Mouse (Mus musculus) testis, adult 2 months (tissue): Measurements from ENCODE around the gene Rgl2. TPM values are rescaled to one million over a fixed set of nuclear protein-coding genes. Genes with fewer than 3 reads are reported as not detected.
A peak's percentile ranks its signal among the peaks of the same experiment; 100 is the strongest.

Experiments
- H3K27ac ChIP-seq: fragments of 200-500 bp; 2 replicates; pipeline ENCODE4 v1.5.1; 2012; ENCODE audit warnings: low read depth, low read length; ENCODE audit not compliant: control insufficient read depth, insufficient read depth
- H3K27me3 ChIP-seq: fragments of 200-500 bp; 2 replicates; pipeline ENCODE4 v1.6.1; 2012; ENCODE audit warnings: mild to moderate bottlenecking, low read length, moderate library complexity; ENCODE audit not compliant: control insufficient read depth, insufficient read depth
- H3K36me3 ChIP-seq: fragments of 200-500 bp; 2 replicates; pipeline ENCODE4 v1.6.1; 2012; ENCODE audit warnings: mild to moderate bottlenecking, low read length; ENCODE audit not compliant: control insufficient read depth, insufficient read depth
- H3K4me1 ChIP-seq: fragments of 200-500 bp; 2 replicates; pipeline ENCODE4 v1.6.1; 2012; ENCODE audit warnings: low read length; ENCODE audit not compliant: control insufficient read depth, insufficient read depth
- H3K4me3 ChIP-seq: fragments of 200-500 bp; 2 replicates; pipeline ENCODE4 v1.5.1; 2012; ENCODE audit warnings: low read depth, mild to moderate bottlenecking, low read length, moderate library complexity, mixed read lengths; ENCODE audit not compliant: control insufficient read depth
- CTCF ChIP-seq: fragments of 200-500 bp; IDR thresholded peaks from 2 replicates; pipeline ENCODE4 v1.5.1; 2012; ENCODE audit warnings: low read depth, mild to moderate bottlenecking, inconsistent platforms, low read length, moderate library complexity; ENCODE audit not compliant: control insufficient read depth, insufficient read depth, insufficient replicate concordance
- POLR2A ChIP-seq: fragments of 200-500 bp; IDR thresholded peaks from 2 replicates; pipeline ENCODE4 v1.6.1; 2012; ENCODE audit warnings: low read depth, mild to moderate bottlenecking, inconsistent platforms, low read length, moderate library complexity; ENCODE audit not compliant: control insufficient read depth
- polyA plus RNA-seq: library from polyadenylated mRNA; depleted of rRNA; stranded (reverse); fragments of >200 nt; gene quantifications from 2 replicates; pipeline ENCODE4 v1.2.3, GENCODE M21; 2012

The Rgl2 gene
- polyA plus RNA-seq, 1 experiment: 93.0 TPM

DNA sequence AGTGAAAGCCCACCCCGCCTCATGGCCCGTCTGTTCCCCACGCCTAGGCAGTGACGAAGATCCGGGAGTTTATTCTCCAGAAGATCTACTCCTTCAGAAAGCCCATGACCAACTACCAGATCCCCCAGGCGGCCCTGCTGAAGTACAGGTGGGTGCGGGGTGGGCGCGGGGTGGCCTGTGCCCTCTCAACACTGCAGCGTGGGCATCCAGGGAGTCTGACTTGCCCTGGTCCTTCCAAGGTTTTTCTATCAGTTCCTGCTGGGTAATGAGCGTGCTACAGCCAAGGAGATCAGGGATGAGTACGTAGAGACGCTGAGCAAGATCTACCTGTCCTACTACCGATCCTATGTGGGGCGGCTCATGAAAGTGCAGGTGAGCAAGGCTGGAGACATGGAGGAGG is 30.6 kb downstream of the Rgl2 start:
- Histone ChIP-seq H3K27me3 (no peaks in the 10 kb centered on the region), H3K27ac (no peak overlapping the region), H3K4me1 (peaks cover 3% of the 10 kb centered on the region), H3K4me3 (no peak overlapping the region), H3K36me3 (no peaks in the 10 kb centered on the region; the same call in none of the 2 replicates)
- TF ChIP-seq POLR2A (no peak), CTCF (no peak)

DNA sequence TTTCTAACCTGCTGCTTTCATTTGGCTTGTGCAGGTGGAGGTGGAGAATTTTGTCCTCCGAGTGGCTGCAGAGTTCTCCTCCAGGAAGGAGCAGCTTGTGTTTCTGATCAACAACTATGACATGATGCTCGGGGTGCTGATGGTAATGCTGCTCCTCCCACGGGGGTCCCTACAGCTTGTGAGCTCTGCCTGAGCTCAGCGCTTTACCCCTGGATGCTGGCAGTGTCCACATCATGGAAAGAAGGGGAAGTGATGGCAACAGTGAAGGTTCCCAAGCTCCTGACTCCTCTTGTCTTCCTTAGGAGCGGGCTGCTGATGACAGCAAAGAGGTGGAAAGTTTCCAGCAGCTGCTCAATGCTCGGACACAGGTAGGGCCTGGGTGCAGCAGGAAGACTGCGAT is 33.5 kb downstream of the Rgl2 start:
- Histone ChIP-seq H3K36me3 (no peaks in the 10 kb centered on the region; the same call in none of the 2 replicates), H3K4me3 (no peak overlapping the region), H3K27ac (no peak overlapping the region), H3K27me3 (no peaks in the 10 kb centered on the region), H3K4me1 (no peaks in the 10 kb centered on the region)
- TF ChIP-seq CTCF: no peak
- no peak for TF ChIP-seq POLR2A

DNA sequence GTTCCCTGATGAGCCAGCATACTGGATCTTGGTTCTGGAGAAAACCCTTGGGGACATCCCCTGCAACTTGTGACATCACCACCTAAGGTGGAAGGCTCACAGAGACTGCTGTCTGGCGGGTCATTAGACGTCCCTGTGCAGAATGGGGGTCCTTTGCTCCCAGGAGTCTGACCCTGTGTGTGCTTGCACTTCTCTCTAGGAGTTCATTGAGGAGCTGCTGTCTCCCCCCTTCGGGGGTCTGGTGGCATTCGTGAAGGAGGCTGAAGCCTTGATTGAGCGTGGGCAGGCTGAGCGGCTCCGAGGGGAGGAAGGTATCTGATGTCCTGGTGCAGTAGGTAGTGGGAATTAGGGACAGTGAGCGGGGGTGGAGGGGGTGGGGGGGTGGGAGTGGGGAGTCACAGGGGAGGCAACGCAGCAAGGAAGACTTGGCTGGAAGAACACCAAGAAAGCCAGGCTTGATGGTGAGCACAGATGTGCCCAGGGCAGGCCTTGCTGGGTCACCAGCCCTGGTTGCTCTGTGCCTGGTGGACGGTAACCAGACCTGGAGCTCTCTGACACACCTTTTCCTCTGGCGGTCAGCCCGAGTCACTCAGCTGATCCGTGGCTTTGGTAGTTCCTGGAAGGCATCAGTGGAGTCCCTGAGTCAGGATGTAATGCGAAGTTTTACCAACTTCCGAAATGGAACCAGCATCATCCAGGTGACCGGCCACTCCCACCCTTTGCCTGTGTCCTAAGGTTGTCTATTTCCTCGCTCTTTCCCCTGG is 35.9 kb downstream of the Rgl2 start:
- Histone ChIP-seq H3K4me1 (no peaks in the 10 kb centered on the region; the same call in none of the 2 replicates), H3K36me3 (no peaks in the 10 kb centered on the region), H3K27ac (no peak overlapping the region), H3K27me3 (no peaks in the 10 kb centered on the region), H3K4me3 (no peak overlapping the region)
- no peak for TF ChIP-seq CTCF
- no peak for TF ChIP-seq POLR2A

DNA sequence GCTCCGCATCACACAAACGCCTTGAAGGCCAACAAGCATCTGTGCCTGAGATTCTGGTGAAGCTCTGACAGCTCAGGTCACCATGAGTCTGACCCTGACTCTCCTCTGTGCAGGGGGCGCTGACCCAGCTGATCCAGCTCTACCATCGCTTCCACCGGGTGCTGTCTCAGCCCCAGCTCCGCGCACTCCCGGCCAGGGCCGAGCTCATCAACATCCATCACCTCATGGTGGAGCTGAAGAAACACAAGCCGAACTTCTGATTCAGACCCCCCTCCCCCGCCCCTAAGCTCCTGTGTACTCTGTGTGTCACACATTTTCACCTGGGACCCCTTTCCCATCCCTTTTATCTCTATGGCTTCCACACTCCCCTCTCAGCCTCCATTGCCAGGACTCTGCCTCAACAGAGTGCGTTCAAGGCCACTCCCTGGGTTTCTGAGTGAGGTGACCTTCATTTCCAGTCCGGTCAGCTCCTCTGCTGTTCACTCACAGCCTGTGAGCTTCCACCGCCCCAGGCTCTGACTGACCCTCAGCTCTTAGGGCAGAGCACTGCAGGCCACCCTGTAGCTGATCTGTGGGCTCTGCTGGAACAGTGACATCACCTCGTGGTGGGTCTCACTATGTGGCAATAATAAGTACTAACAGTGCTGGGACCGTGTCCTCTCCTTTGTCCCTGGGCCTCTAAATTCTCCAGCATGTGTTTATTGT is 36.7 kb downstream of the Rgl2 start:
- no peaks in the 10 kb centered on the region; the same call in none of the 2 replicates for H3K4me1 ChIP-seq
- no peak overlapping the region for H3K4me3 ChIP-seq
- H3K27me3 ChIP-seq: no peaks in the 10 kb centered on the region
- H3K36me3 ChIP-seq: no peaks in the 10 kb centered on the region
- TF ChIP-seq CTCF (no peak), POLR2A (no peak)
- no peak overlapping the region for H3K27ac ChIP-seq

DNA sequence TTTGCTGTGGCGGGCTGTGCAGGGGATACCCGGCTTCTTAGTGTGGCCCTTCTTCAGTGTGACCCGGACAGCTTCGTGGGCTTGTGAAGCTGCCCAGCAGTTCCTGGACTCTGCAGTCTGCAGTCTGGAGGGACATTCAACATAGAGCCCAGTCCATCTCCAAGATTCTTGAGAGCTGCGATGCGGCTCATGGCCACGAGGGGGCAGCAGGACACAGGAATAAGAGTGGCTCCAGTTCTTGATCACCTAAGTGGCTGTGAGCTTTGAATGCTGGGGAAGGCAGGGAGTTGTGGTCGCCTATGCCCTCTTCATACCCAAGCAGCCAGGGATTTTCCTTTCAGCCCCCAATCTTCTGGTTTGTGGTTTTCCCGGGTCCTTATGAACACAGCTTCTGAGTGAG is 39.1 kb downstream of the Rgl2 start:
- H3K27ac ChIP-seq: no peak overlapping the region
- TF ChIP-seq CTCF: peak; percentile 93
- no peak for TF ChIP-seq POLR2A
- no peaks in the 10 kb centered on the region for H3K27me3 ChIP-seq
- no peak overlapping the region for H3K4me3 ChIP-seq
- no peaks in the 10 kb centered on the region for H3K36me3 ChIP-seq
- no peaks in the 10 kb centered on the region; the same call in none of the 2 replicates for H3K4me1 ChIP-seq

DNA sequence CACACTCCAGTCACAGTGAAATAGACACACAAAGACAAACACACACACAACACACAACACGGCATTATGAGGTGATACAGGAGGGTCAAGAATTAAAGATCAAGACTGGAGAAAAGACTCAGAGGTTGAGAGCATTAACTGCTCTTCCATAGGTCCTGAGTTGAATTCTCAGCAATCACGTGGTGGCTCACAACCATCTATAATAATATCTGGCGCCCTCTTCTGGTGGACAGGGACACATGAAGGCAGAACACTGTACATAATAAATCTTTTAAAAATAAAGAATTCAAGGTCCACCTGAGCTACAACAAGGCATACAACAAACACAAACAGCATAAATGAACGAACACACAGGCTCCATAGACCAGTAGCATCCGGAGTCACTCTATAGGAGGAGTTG is 39.6 kb downstream of the Rgl2 start:
- H3K4me1 ChIP-seq: no peaks in the 10 kb centered on the region; the same call in none of the 2 replicates
- no peak overlapping the region for H3K4me3 ChIP-seq
- no peak for TF ChIP-seq POLR2A
- no peak for TF ChIP-seq CTCF
- H3K27me3 ChIP-seq: no peaks in the 10 kb centered on the region
- H3K36me3 ChIP-seq: no peaks in the 10 kb centered on the region
- H3K27ac ChIP-seq: no peak overlapping the region

DNA sequence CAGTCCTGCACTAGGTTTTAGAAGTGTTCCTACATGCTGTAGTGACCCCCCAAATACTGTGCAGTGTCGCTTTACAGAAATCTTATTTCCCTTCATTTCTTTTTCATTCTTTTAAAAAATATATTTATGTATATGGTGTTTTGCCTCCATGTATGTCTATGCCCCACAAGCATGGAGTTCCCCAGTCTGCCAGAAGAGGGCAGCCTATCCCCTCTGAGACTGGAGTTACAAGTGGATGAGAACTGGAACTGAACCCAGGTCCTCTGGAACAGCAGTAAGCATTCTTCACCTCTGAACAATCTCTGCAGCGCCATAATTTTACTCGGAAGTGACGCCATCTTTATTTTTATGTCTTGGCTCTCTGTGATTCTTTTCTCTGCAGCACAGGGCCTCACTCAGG is 40.1 kb downstream of the Rgl2 start:
- peak; percentile 32; the same call in 1 of the 2 replicates for TF ChIP-seq CTCF
- no peak for TF ChIP-seq POLR2A
- Histone ChIP-seq H3K27ac (no peak overlapping the region), H3K36me3 (no peaks in the 10 kb centered on the region), H3K27me3 (no peaks in the 10 kb centered on the region), H3K4me3 (no peak overlapping the region), H3K4me1 (no peaks in the 10 kb centered on the region; the same call in none of the 2 replicates)
